Mouse (Mus musculus): ENCODE measurements around the gene Fuca1. TPM values are rescaled to one million over a fixed set of nuclear protein-coding genes. Genes with fewer than 3 reads are reported as not detected.

Fuca1 gene
- polyA plus RNA-seq, 1 experiment from 2014 or later: 108 TPM

- DNase-seq (ENCODE audit: low spot score) (no peak), ATAC-seq (replicated peaks; ENCODE audit: low FRiP score, low TSS enrichment, low read depth) (no peak)
- Histone ChIP-seq H3K27ac (ENCODE audit: low read depth) (no peak overlapping the region), H3K4me1 (replicated peaks; ENCODE audit: control insufficient read depth, insufficient read depth, low read length) (no peaks in the 10 kb centered on the region; the same call in 1 of the 2 replicates), H3K27me3 (replicated peaks; ENCODE audit: control insufficient read depth, insufficient read depth, low read length) (no peaks in the 10 kb centered on the region), H3K9me3 (ENCODE audit: control insufficient read depth, low read length) (no peaks in the 10 kb centered on the region), H3K4me2 (ENCODE audit: low read length) (no peak overlapping the region), H3K9ac (ENCODE audit: low read length) (no peak overlapping the region), H3K36me3 (ENCODE audit: control insufficient read depth, insufficient read depth, low read length) (no peaks in the 10 kb centered on the region), H3K4me3 (ENCODE audit: low read depth, low read length) (no peak overlapping the region)
- WGBS: 76% methylated on average over 7 of the region's 7 CpGs
Measured at GRCm38 (mm10) chr4:135911531-135911930, 9.0 kb upstream of the Fuca1 start.

GRCm38 (mm10) chr4:135912164-135912563 lies 8.4 kb upstream of the Fuca1 start:
- H3K27ac ChIP-seq (ENCODE audit: low read depth): no peak overlapping the region
- H3K4me3 ChIP-seq (ENCODE audit: low read depth, low read length): no peak overlapping the region
- no peak overlapping the region for H3K9ac ChIP-seq (ENCODE audit: low read length)
- no peaks in the 10 kb centered on the region for H3K27me3 ChIP-seq (replicated peaks; ENCODE audit: control insufficient read depth, insufficient read depth, low read length)
- ATAC-seq (replicated peaks; ENCODE audit: low FRiP score, low TSS enrichment, low read depth) (no peak), DNase-seq (ENCODE audit: low spot score) (no peak)
- H3K4me1 ChIP-seq (replicated peaks; ENCODE audit: control insufficient read depth, insufficient read depth, low read length): no peaks in the 10 kb centered on the region; the same call in 1 of the 2 replicates
- no peaks in the 10 kb centered on the region for H3K36me3 ChIP-seq (ENCODE audit: control insufficient read depth, insufficient read depth, low read length)
- H3K9me3 ChIP-seq (ENCODE audit: control insufficient read depth, low read length): no peaks in the 10 kb centered on the region
- no peak overlapping the region for H3K4me2 ChIP-seq (ENCODE audit: low read length)
- 62% methylated on average over 3 of the region's 3 CpGs for WGBS

GRCm38 (mm10) chr4:135912835-135913234 lies 7.7 kb upstream of the Fuca1 start:
- no peak overlapping the region for H3K27ac ChIP-seq (ENCODE audit: low read depth)
- H3K4me1 ChIP-seq (replicated peaks; ENCODE audit: control insufficient read depth, insufficient read depth, low read length): no peaks in the 10 kb centered on the region; the same call in 1 of the 2 replicates
- H3K4me2 ChIP-seq (ENCODE audit: low read length): no peak overlapping the region
- no peaks in the 10 kb centered on the region for H3K9me3 ChIP-seq (ENCODE audit: control insufficient read depth, low read length)
- no peak overlapping the region for H3K9ac ChIP-seq (ENCODE audit: low read length)
- DNase-seq (ENCODE audit: low spot score): no peak
- H3K36me3 ChIP-seq (ENCODE audit: control insufficient read depth, insufficient read depth, low read length): no peaks in the 10 kb centered on the region
- no peak overlapping the region for H3K4me3 ChIP-seq (ENCODE audit: low read depth, low read length)
- H3K27me3 ChIP-seq (replicated peaks; ENCODE audit: control insufficient read depth, insufficient read depth, low read length): no peaks in the 10 kb centered on the region
- WGBS: 36% methylated on average over 3 of the region's 3 CpGs
- ATAC-seq (replicated peaks; ENCODE audit: low FRiP score, low TSS enrichment, low read depth): no peak

- Histone ChIP-seq H3K9me3 (ENCODE audit: control insufficient read depth, low read length) (no peaks in the 10 kb centered on the region), H3K9ac (ENCODE audit: low read length) (no peak overlapping the region), H3K27me3 (replicated peaks; ENCODE audit: control insufficient read depth, insufficient read depth, low read length) (no peaks in the 10 kb centered on the region), H3K4me1 (replicated peaks; ENCODE audit: control insufficient read depth, insufficient read depth, low read length) (no peaks in the 10 kb centered on the region; the same call in 1 of the 2 replicates), H3K4me3 (ENCODE audit: low read depth, low read length) (no peak overlapping the region), H3K36me3 (ENCODE audit: control insufficient read depth, insufficient read depth, low read length) (no peaks in the 10 kb centered on the region), H3K27ac (ENCODE audit: low read depth) (no peak overlapping the region), H3K4me2 (ENCODE audit: low read length) (no peak overlapping the region)
- ATAC-seq (replicated peaks; ENCODE audit: low FRiP score, low TSS enrichment, low read depth) (no peak), DNase-seq (ENCODE audit: low spot score) (no peak)
- 60% methylated on average over 4 of the region's 4 CpGs for WGBS
Measured at GRCm38 (mm10) chr4:135913433-135913832, 7.1 kb upstream of the Fuca1 start.

GRCm38 (mm10) chr4:135918635-135919279 lies 1.8 kb upstream of the Fuca1 start:
- H3K4me3 ChIP-seq (ENCODE audit: low read depth, low read length): no peak overlapping the region
- no peaks in the 10 kb centered on the region for H3K27me3 ChIP-seq (replicated peaks; ENCODE audit: control insufficient read depth, insufficient read depth, low read length)
- peaks cover 7% of the 10 kb centered on the region for H3K4me1 ChIP-seq (replicated peaks; ENCODE audit: control insufficient read depth, insufficient read depth, low read length)
- 75% methylated on average over 13 of the region's 13 CpGs for WGBS
- H3K4me2 ChIP-seq (ENCODE audit: low read length): no peak overlapping the region
- DNase-seq (ENCODE audit: low spot score) (no peak), ATAC-seq (replicated peaks; ENCODE audit: low FRiP score, low TSS enrichment, low read depth) (no peak)
- no peak overlapping the region for H3K9ac ChIP-seq (ENCODE audit: low read length)
- peak overlapping the region; percentile 57 for H3K27ac ChIP-seq (ENCODE audit: low read depth)
- H3K36me3 ChIP-seq (ENCODE audit: control insufficient read depth, insufficient read depth, low read length): peaks cover 4% of the 10 kb centered on the region; the same call in 1 of the 2 replicates
- H3K9me3 ChIP-seq (ENCODE audit: control insufficient read depth, low read length): no peaks in the 10 kb centered on the region

GRCm38 (mm10) chr4:135919280-135919639 lies 1.3 kb upstream of the Fuca1 start:
- Histone ChIP-seq H3K4me1 (replicated peaks; ENCODE audit: control insufficient read depth, insufficient read depth, low read length) (peaks cover 7% of the 10 kb centered on the region), H3K4me3 (ENCODE audit: low read depth, low read length) (no peak overlapping the region), H3K9ac (ENCODE audit: low read length) (no peak overlapping the region), H3K36me3 (ENCODE audit: control insufficient read depth, insufficient read depth, low read length) (peaks cover 5% of the 10 kb centered on the region; the same call in 1 of the 2 replicates), H3K27ac (ENCODE audit: low read depth) (peak overlapping the region; percentile 19), H3K9me3 (ENCODE audit: control insufficient read depth, low read length) (no peaks in the 10 kb centered on the region), H3K27me3 (replicated peaks; ENCODE audit: control insufficient read depth, insufficient read depth, low read length) (no peaks in the 10 kb centered on the region), H3K4me2 (ENCODE audit: low read length) (no peak overlapping the region)
- 88% methylated on average over 3 of the region's 3 CpGs for whole genome bisulfite sequencing
- DNase-seq (ENCODE audit: low spot score) (peak; percentile 64), ATAC-seq (replicated peaks; ENCODE audit: low FRiP score, low TSS enrichment, low read depth) (no peak)

GRCm38 (mm10) chr4:135921257-135922120 lies 954 bp downstream of the Fuca1 start:
- H3K4me2 ChIP-seq (ENCODE audit: low read length): peak overlapping the region; percentile 88
- 3% methylated on average over 26 of the region's 26 CpGs for WGBS
- H3K9ac ChIP-seq (ENCODE audit: low read length): peak overlapping the region; percentile 77
- peaks cover 7% of the 10 kb centered on the region for H3K4me1 ChIP-seq (replicated peaks; ENCODE audit: control insufficient read depth, insufficient read depth, low read length)
- H3K4me3 ChIP-seq (ENCODE audit: low read depth, low read length): peak overlapping the region; percentile 87
- ATAC-seq (replicated peaks; ENCODE audit: low FRiP score, low TSS enrichment, low read depth): no peak
- peak overlapping the region; percentile 57 for H3K27ac ChIP-seq (ENCODE audit: low read depth)
- H3K9me3 ChIP-seq (ENCODE audit: control insufficient read depth, low read length): no peaks in the 10 kb centered on the region
- peaks cover 19% of the 10 kb centered on the region; the same call in 1 of the 2 replicates for H3K36me3 ChIP-seq (ENCODE audit: control insufficient read depth, insufficient read depth, low read length)
- H3K27me3 ChIP-seq (replicated peaks; ENCODE audit: control insufficient read depth, insufficient read depth, low read length): no peaks in the 10 kb centered on the region
- DNase-seq (ENCODE audit: low spot score): peak; percentile 72

GRCm38 (mm10) chr4:135922190-135922589 lies 1.7 kb downstream of the Fuca1 start:
- Histone ChIP-seq H3K27me3 (replicated peaks; ENCODE audit: control insufficient read depth, insufficient read depth, low read length) (no peaks in the 10 kb centered on the region), H3K36me3 (ENCODE audit: control insufficient read depth, insufficient read depth, low read length) (peaks cover 19% of the 10 kb centered on the region; the same call in 1 of the 2 replicates), H3K4me1 (replicated peaks; ENCODE audit: control insufficient read depth, insufficient read depth, low read length) (peaks cover 7% of the 10 kb centered on the region), H3K4me3 (ENCODE audit: low read depth, low read length) (no peak overlapping the region), H3K9ac (ENCODE audit: low read length) (peak overlapping the region; percentile 77; the same call in 1 of the 2 replicates), H3K9me3 (ENCODE audit: control insufficient read depth, low read length) (no peaks in the 10 kb centered on the region), H3K4me2 (ENCODE audit: low read length) (peak overlapping the region; percentile 88), H3K27ac (ENCODE audit: low read depth) (no peak overlapping the region)
- no peak for DNase-seq (ENCODE audit: low spot score)
- WGBS: 78% methylated on average over 1 of the region's 1 CpGs
- ATAC-seq (replicated peaks; ENCODE audit: low FRiP score, low TSS enrichment, low read depth): no peak

All from intestine, embryonic 14.5 days (tissue).